Mouse (Mus musculus) heart, embryonic 14.5 days (tissue): ENCODE measurements at regions not wholly inside any gene's neighbourhood (a gene's known extent, or its start where the extent isn't known, plus 50 kb on each side); places are given as distances from the start of the nearest gene placed in this dataset.

Experiments used
- ATAC-seq: fragments of 200-750 bp; cut with Nextera tagmentation; 2 replicates; pipeline ENCODE4 v1.8.0; 2017; ENCODE audit warnings: low read depth, moderate TSS enrichment; ENCODE audit not compliant: insufficient number of reproducible peaks, insufficient read depth, low FRiP score
- H3K27ac ChIP-seq, 2 experiments: fragments of 200-500 bp in 1 of 2; fragments of 300-500 bp in 1 of 2; sonication (generic) in 1 of 2; replicated peaks in 1 of 2; 2 replicates each; pipeline ENCODE4 v1.5.1; 2012 to 2014; ENCODE audit warnings: low read depth in 2 of 2, low read length in 2 of 2, control low read depth in 1 of 2, mild to moderate bottlenecking in 1 of 2, mixed read lengths in 1 of 2; ENCODE audit not compliant: control insufficient read depth in 1 of 2, insufficient read depth in 1 of 2
- H3K27me3 ChIP-seq: fragments of 300-500 bp; sonication (generic); 2 replicates; pipeline ENCODE4 v1.6.1; 2014; ENCODE audit warnings: mild to moderate bottlenecking, low read length, control low read depth; ENCODE audit not compliant: control insufficient read depth, insufficient read depth
- H3K36me3 ChIP-seq: fragments of 300-500 bp; sonication (generic); 2 replicates; pipeline ENCODE4 v1.6.1; 2014; ENCODE audit warnings: mild to moderate bottlenecking, control low read depth, low read length, mixed read lengths; ENCODE audit not compliant: control insufficient read depth, insufficient read depth
- H3K4me1 ChIP-seq, 2 experiments: fragments of 200-500 bp in 1 of 2; fragments of 300-500 bp in 1 of 2; sonication (generic) in 1 of 2; 2 replicates each; pipeline ENCODE4 v1.6.1; 2012 to 2014; ENCODE audit warnings: low read length in 2 of 2, control low read depth in 1 of 2, mixed read lengths in 1 of 2; ENCODE audit not compliant: control insufficient read depth in 2 of 2, insufficient read depth in 2 of 2
- H3K4me2 ChIP-seq: fragments of 300-500 bp; sonication (generic); 2 replicates; pipeline ENCODE4 v1.6.1; 2014; ENCODE audit warnings: mild to moderate bottlenecking, low read length
- H3K4me3 ChIP-seq, 2 experiments: fragments of 200-500 bp in 1 of 2; fragments of 300-500 bp in 1 of 2; sonication (generic) in 1 of 2; 2 replicates each; pipeline ENCODE4 v1.5.1; 2012 to 2014; ENCODE audit warnings: low read length in 2 of 2, mild to moderate bottlenecking in 2 of 2, control low read depth in 1 of 2, low read depth in 1 of 2, moderate library complexity in 1 of 2; ENCODE audit not compliant: control insufficient read depth in 1 of 2, insufficient read depth in 1 of 2
- H3K9ac ChIP-seq: fragments of 300-500 bp; sonication (generic); 2 replicates; pipeline ENCODE4 v1.6.1; 2014; ENCODE audit warnings: mild to moderate bottlenecking, low read length
- H3K9me3 ChIP-seq: fragments of 300-500 bp; sonication (generic); 2 replicates; pipeline ENCODE4 v1.6.1; 2016; ENCODE audit warnings: low read length, control low read depth; ENCODE audit not compliant: control insufficient read depth
- WGBS: fragments of 180-500 bp; shearing (Covaris S2); extraction: QIAGEN DNeasy Blood & Tissue Kit; methylation state at CpG from one replicate; pipeline ENCODE4 v1.1.7; 2014; 5-methylcytosine and 5-hydroxymethylcytosine counted together

GRCm38 (mm10) chr5:73880936-73881335 is 187.3 kb downstream of the Usp46 start:
- Histone ChIP-seq H3K9me3 (no peaks in the 10 kb centered on the region), H3K4me1 (peaks cover 4 to 8% of the 10 kb centered on the region in 2 experiments; a peak in 3 of 4 replicates), H3K9ac (no peak overlapping the region), H3K27ac (no peak overlapping the region), H3K36me3 (no peaks in the 10 kb centered on the region), H3K4me3 (no peak overlapping the region), H3K27me3 (no peaks in the 10 kb centered on the region), H3K4me2 (no peak overlapping the region)
- WGBS = 80% methylated on average over 3 of the region's 3 CpGs
- no peak for ATAC-seq

GRCm38 (mm10) chr5:73881941-73882340 is 186.3 kb downstream of the Usp46 start:
- Histone ChIP-seq H3K4me3 (no peak overlapping the region), H3K4me2 (no peak overlapping the region), H3K9me3 (no peaks in the 10 kb centered on the region), H3K27me3 (no peaks in the 10 kb centered on the region), H3K36me3 (no peaks in the 10 kb centered on the region), H3K9ac (no peak overlapping the region), H3K4me1 (peaks cover 4 to 6% of the 10 kb centered on the region in 2 experiments; a peak in 2 of 4 replicates), H3K27ac (peak overlapping the region in 1 of 2 experiments; percentile 22; a peak in 1 of 4 replicates)
- ATAC-seq = peak; percentile 59; the same call in 1 of the 2 replicates
- 35% methylated on average over 5 of the region's 5 CpGs for WGBS

- Histone ChIP-seq H3K9me3 (no peaks in the 10 kb centered on the region), H3K27me3 (no peaks in the 10 kb centered on the region), H3K9ac (no peak overlapping the region), H3K4me2 (no peak overlapping the region), H3K4me1 (peaks cover 4 to 6% of the 10 kb centered on the region in 2 experiments; a peak in 2 of 4 replicates), H3K4me3 (no peak overlapping the region), H3K36me3 (no peaks in the 10 kb centered on the region), H3K27ac (no peak overlapping the region)
- WGBS = 82% methylated on average over 12 of the region's 12 CpGs
- no peak for ATAC-seq
These were observed 183.2 kb downstream of the Usp46 start for GRCm38 (mm10) chr5:73884998-73885397.

GRCm38 (mm10) chr5:73885691-73886090 is 182.5 kb downstream of the Usp46 start:
- no peak for ATAC-seq
- WGBS = 65% methylated on average over 1 of the region's 1 CpGs
- H3K36me3 ChIP-seq = no peaks in the 10 kb centered on the region

GRCm38 (mm10) chr5:73887306-73887958 is 180.8 kb downstream of the Usp46 start:
- no peak for ATAC-seq
- no peak overlapping the region for H3K27ac ChIP-seq
- H3K4me2 ChIP-seq = no peak overlapping the region
- WGBS = 86% methylated on average over 8 of the region's 8 CpGs
- no peak overlapping the region for H3K4me3 ChIP-seq
- H3K36me3 ChIP-seq = no peaks in the 10 kb centered on the region
- H3K9me3 ChIP-seq = no peaks in the 10 kb centered on the region
- no peaks in the 10 kb centered on the region for H3K4me1 ChIP-seq
- H3K27me3 ChIP-seq = no peaks in the 10 kb centered on the region
- H3K9ac ChIP-seq = no peak overlapping the region

More at GRCm38 (mm10) chr5:73885691-73886090, 182.5 kb downstream of the Usp46 start:
- Histone ChIP-seq H3K4me2 (no peak overlapping the region), H3K9me3 (no peaks in the 10 kb centered on the region), H3K4me3 (no peak overlapping the region), H3K4me1 (peaks cover 4 to 6% of the 10 kb centered on the region in 2 experiments; a peak in 2 of 4 replicates), H3K27ac (no peak overlapping the region), H3K27me3 (no peaks in the 10 kb centered on the region), H3K9ac (no peak overlapping the region)

- H3K27me3 ChIP-seq = no peaks in the 10 kb centered on the region
- no peak overlapping the region for H3K27ac ChIP-seq
- 67% methylated on average over 2 of the region's 2 CpGs for WGBS
- no peak for ATAC-seq
- no peaks in the 10 kb centered on the region for H3K36me3 ChIP-seq
- H3K4me2 ChIP-seq = no peak overlapping the region
- H3K4me1 ChIP-seq = no peaks in the 10 kb centered on the region
- H3K9me3 ChIP-seq = no peaks in the 10 kb centered on the region
- no peak overlapping the region for H3K9ac ChIP-seq
- no peak overlapping the region for H3K4me3 ChIP-seq
These were observed 179.8 kb downstream of the Usp46 start for GRCm38 (mm10) chr5:73888391-73888790.

GRCm38 (mm10) chr5:73889342-73889741 is 178.9 kb downstream of the Usp46 start:
- H3K4me2 ChIP-seq = no peak overlapping the region
- 58% methylated on average over 1 of the region's 1 CpGs for WGBS
- no peaks in the 10 kb centered on the region for H3K4me1 ChIP-seq
- H3K9ac ChIP-seq = no peak overlapping the region
- H3K4me3 ChIP-seq = no peak overlapping the region
- H3K27ac ChIP-seq = no peak overlapping the region
- no peaks in the 10 kb centered on the region for H3K27me3 ChIP-seq
- no peak for ATAC-seq
- no peaks in the 10 kb centered on the region for H3K9me3 ChIP-seq
- no peaks in the 10 kb centered on the region for H3K36me3 ChIP-seq

- Histone ChIP-seq H3K4me1 (no peaks in the 10 kb centered on the region), H3K27ac (no peak overlapping the region), H3K4me2 (no peak overlapping the region), H3K27me3 (no peaks in the 10 kb centered on the region), H3K9me3 (0 out of 2 replicates have a peak, but pooled peaks cover 5% of the 10 kb centered on the region), H3K36me3 (no peaks in the 10 kb centered on the region), H3K4me3 (no peak overlapping the region), H3K9ac (no peak overlapping the region)
- ATAC-seq = no peak
- WGBS = 64% methylated on average over 4 of the region's 4 CpGs
These were observed 177.3 kb downstream of the Usp46 start for GRCm38 (mm10) chr5:73890942-73891341.
